Mouse (Mus musculus): Measurements from ENCODE around the gene Hsf2. TPM values are rescaled to one million over a fixed set of nuclear protein-coding genes. Genes with fewer than 3 reads are reported as not detected.
A peak's percentile ranks its signal among the peaks of the same experiment; 100 is the strongest.

Hsf2 gene
- polyA plus RNA-seq, 1 experiment from 2014 or later, result 22.4 TPM

DNA sequence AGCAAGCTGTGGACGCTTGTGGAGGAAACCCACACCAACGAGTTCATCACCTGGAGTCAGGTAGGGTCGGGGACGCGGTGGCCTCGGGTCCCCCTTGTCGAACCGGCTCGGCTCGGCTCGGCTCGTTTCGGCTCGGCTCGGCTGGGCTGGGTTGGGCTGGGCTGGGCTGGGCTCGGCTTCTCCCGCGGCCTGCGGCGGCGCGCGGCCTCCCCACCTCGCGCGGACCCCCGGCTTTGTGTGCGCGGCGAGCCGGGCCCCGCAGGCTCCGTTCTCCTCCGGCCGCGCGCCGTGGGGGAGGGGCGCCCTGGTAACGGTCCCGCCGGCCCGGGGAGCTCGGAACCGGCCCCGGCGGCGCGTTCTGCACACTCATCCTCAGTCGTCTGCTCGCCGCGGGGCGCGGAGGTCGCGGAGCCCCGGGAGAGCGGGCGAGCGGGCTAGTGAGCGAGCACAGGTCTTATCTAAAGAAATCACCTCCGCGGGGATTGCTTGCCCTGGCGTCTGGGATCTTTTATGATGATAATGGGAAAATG, 422 bp downstream of the Hsf2 start:
- WGBS, result under 1% methylated on average over 64 of the region's 65 CpGs
- peak overlapping the region; percentile 94 for H3K9ac ChIP-seq

DNA sequence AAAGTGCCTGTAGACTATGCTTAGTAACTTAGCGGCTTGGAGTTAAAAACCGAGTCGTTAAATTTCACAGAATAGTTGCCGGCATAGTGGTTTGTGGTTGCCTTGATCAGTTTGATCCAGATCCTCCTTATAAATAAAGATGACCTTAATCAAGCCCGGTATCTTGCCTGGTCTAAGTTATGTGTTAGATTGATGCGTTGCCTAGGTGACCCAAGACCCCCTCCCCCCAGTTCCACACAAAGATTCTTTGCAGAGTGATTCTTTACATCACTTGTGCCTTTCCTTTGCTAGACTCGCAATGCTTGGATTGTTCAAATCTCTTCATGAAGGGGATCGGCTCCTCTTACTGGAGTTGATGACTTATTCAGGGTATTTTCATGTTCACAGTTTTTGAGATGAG, 1.0 kb downstream of the Hsf2 start:
- 2% methylated on average over 8 of the region's 8 CpGs for WGBS
- Histone ChIP-seq H3K4me1 (no peaks in the 10 kb centered on the region; the same call in 1 of the 2 replicates), H3K27ac (no peak overlapping the region), H3K36me3 (no peaks in the 10 kb centered on the region), H3K4me2 (peak overlapping the region; percentile 46), H3K9ac (peak overlapping the region; percentile 94), H3K4me3 (peak overlapping the region; percentile 85), H3K27me3 (no peaks in the 10 kb centered on the region), H3K9me3 (no peaks in the 10 kb centered on the region)
- no peak for ATAC-seq (ENCODE audit: insufficient number of reproducible peaks, low FRiP score, low TSS enrichment, low read depth)

More for the DNA sequence above, 422 bp downstream of the Hsf2 start:
- Histone ChIP-seq H3K36me3 (no peaks in the 10 kb centered on the region), H3K4me2 (peak overlapping the region; percentile 46), H3K27ac (peak overlapping the region; percentile 97), H3K4me3 (peak overlapping the region; percentile 85), H3K9me3 (no peaks in the 10 kb centered on the region), H3K27me3 (no peaks in the 10 kb centered on the region), H3K4me1 (no peaks in the 10 kb centered on the region; the same call in 1 of the 2 replicates)
- peak; percentile 88 for ATAC-seq (ENCODE audit: insufficient number of reproducible peaks, low FRiP score, low TSS enrichment, low read depth)

DNA sequence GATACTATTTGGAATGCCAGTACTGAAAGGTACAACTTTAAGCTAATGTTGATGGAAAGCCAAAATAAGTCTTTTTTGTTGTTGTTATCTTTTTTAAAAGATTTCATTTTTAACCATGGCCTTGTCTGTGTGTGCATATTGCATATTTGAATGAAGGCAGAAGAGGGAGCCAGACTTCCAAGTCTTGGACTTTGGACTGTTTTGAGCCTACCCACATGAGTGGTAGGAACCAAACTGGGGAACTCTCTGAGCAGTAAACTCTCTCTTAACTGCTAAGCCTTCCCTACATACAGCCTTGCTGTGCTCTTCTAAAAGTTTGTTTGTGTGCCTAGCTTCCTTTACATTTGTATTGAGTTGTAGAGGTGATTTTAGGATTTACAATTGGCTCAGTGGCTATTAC, 2.4 kb downstream of the Hsf2 start:
- ATAC-seq (ENCODE audit: insufficient number of reproducible peaks, low FRiP score, low TSS enrichment, low read depth), result no peak
- Histone ChIP-seq H3K27me3 (no peaks in the 10 kb centered on the region), H3K27ac (no peak overlapping the region), H3K9me3 (no peaks in the 10 kb centered on the region), H3K36me3 (0 out of 2 replicates have a peak, but pooled peaks cover 3% of the 10 kb centered on the region), H3K4me3 (no peak overlapping the region), H3K9ac (no peak overlapping the region), H3K4me1 (no peaks in the 10 kb centered on the region; the same call in 1 of the 2 replicates), H3K4me2 (no peak overlapping the region)

DNA sequence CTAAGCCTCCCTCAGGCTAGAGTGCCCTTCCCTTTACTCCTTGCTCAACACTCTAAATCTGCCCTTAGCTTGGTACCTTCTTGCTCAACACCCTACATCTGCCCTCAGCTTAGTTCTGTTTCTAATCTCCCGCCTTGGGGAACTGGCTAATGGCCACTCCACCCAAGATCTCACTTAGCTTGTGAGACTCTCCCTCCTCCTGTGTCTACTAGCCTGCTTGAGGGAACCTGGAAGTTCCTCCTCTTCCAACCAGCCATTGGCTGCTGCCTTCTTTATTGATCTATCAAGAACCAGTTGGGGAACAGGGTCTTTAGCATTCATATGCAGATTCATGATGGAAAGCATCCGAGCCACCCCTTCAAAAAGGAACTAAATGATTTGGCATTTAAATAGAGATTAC, 5.9 kb downstream of the Hsf2 start:
- Histone ChIP-seq H3K9ac (no peak overlapping the region), H3K4me1 (no peaks in the 10 kb centered on the region; the same call in 1 of the 2 replicates), H3K27me3 (no peaks in the 10 kb centered on the region), H3K4me3 (no peak overlapping the region), H3K4me2 (no peak overlapping the region), H3K27ac (no peak overlapping the region), H3K9me3 (no peaks in the 10 kb centered on the region), H3K36me3 (0 out of 2 replicates have a peak, but pooled peaks cover 3% of the 10 kb centered on the region)
- ATAC-seq (ENCODE audit: insufficient number of reproducible peaks, low FRiP score, low TSS enrichment, low read depth), result no peak
- 84% methylated on average over 2 of the region's 2 CpGs for WGBS

DNA sequence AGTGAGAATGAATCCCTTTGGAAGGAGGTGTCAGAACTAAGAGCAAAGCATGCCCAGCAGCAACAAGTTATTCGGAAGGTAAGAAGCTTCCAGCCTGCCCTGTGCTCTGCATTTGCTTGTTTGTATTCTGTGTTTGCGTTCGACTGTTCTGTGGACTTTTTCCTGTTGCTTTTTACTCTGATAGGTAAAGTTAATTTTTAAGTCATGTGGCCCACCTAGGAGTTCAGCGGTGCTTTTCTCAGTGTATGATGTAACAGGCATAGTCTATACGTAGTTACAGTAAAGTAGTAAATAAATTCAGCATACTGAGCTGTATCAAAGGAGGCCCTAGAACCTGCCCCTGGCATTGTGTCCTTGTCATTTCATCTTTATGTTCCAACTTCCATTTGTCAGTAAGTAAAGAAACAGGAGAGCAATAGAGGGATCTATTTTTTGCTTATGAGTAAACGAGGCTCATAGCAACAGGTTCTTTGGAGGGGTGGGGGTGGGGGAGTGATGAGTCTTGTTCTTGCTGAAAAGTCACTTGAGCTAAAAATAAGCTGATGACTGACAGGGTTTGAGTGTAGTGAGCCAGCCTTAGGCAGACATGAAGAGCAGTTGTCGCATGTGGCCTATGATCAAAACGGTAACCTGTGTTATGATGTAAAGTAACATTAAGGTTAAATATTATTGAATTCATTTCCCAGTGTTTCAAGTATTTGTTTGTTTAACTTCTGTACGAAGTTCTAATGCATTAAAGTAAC, 13.4 kb downstream of the Hsf2 start:
- Histone ChIP-seq H3K27me3 (no peaks in the 10 kb centered on the region), H3K9ac (no peak overlapping the region), H3K27ac (no peak overlapping the region), H3K4me1 (no peaks in the 10 kb centered on the region), H3K36me3 (peaks cover 14% of the 10 kb centered on the region), H3K4me2 (no peak overlapping the region), H3K4me3 (no peak overlapping the region), H3K9me3 (no peaks in the 10 kb centered on the region)
- ATAC-seq (ENCODE audit: insufficient number of reproducible peaks, low FRiP score, low TSS enrichment, low read depth), result no peak
- WGBS, result 71% methylated on average over 9 of the region's 9 CpGs

DNA sequence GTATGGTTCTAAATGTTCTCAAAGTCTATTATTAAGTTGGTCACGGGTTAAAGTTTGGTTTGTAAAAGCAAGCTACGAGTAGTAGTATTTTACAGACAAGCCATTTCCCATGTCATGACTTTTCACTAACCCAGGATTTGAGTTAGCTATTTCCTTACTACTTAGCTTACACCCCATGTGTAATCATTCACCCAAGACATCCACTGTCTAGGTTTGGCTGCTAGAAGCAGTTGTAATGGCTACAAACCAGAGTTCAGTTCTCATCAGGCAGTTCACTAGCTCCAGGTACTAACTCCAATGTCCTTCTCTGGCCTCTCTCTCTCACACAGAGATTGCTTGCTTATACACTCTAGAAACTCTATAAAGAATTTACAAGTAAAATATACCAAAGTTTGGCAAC, 28.4 kb downstream of the Hsf2 start:
- ATAC-seq (ENCODE audit: insufficient number of reproducible peaks, low FRiP score, low TSS enrichment, low read depth), result no peak
- Histone ChIP-seq H3K9ac (no peak overlapping the region), H3K4me1 (no peaks in the 10 kb centered on the region), H3K27me3 (no peaks in the 10 kb centered on the region), H3K9me3 (no peaks in the 10 kb centered on the region), H3K36me3 (peaks cover 66% of the 10 kb centered on the region), H3K4me2 (no peak overlapping the region), H3K27ac (no peak overlapping the region), H3K4me3 (no peak overlapping the region)
- 92% methylated on average over 2 of the region's 2 CpGs for WGBS

DNA sequence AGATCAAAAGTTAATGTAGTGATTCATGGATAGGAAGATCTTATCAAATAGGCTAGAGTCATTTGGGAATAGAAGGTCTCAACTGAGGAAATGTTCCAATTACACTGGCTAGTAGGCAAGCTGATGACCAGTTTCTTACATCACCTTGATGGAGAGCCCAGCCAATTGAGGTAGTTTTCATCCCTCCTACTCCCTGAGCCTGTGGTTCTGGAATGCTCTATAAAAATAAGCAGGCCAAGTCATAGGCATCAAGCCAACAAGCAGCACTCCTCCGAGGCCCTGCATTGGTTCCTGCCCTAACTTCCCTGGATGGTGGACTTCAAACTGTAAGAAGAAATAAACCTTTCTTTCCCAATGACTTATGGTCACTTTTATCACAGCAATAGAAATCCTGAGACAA, 29.1 kb downstream of the Hsf2 start:
- H3K4me2 ChIP-seq, result no peak overlapping the region
- no peak for ATAC-seq (ENCODE audit: insufficient number of reproducible peaks, low FRiP score, low TSS enrichment, low read depth)
- no peak overlapping the region for H3K9ac ChIP-seq
- WGBS, result 37% methylated on average over 1 of the region's 1 CpGs
- H3K4me3 ChIP-seq, result no peak overlapping the region
- H3K9me3 ChIP-seq, result no peaks in the 10 kb centered on the region
- peaks cover 69% of the 10 kb centered on the region for H3K36me3 ChIP-seq
- H3K27me3 ChIP-seq, result no peaks in the 10 kb centered on the region
- no peak overlapping the region for H3K27ac ChIP-seq
- no peaks in the 10 kb centered on the region for H3K4me1 ChIP-seq

DNA sequence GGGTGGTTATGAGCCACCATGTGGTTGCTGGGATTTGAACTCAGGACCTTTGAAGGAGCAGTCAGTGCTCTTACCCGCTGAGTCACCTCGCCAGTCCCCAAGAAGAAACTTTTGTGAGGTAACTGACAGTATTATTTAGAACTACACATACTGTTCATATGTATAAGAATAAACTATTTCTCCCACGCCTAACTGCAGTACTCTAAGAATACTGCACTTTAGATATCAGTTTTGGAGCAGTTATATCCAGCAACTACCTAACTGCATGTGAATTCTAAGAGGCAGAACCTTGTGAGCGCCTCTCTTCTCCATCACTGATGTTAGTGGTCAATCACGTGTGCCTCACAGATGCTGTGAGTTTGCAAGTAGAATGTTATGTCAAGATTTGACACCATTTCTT, 40.3 kb downstream of the Hsf2 start:
- Histone ChIP-seq H3K9me3 (no peaks in the 10 kb centered on the region; the same call in 1 of the 2 replicates), H3K4me3 (no peak overlapping the region), H3K27me3 (no peaks in the 10 kb centered on the region), H3K27ac (no peak overlapping the region), H3K36me3 (peaks cover 40% of the 10 kb centered on the region), H3K4me2 (no peak overlapping the region), H3K9ac (no peak overlapping the region), H3K4me1 (peaks cover 10% of the 10 kb centered on the region; the same call in 1 of the 2 replicates)
- WGBS, result 93% methylated on average over 5 of the region's 5 CpGs
- no peak for ATAC-seq (ENCODE audit: insufficient number of reproducible peaks, low FRiP score, low TSS enrichment, low read depth)

DNA sequence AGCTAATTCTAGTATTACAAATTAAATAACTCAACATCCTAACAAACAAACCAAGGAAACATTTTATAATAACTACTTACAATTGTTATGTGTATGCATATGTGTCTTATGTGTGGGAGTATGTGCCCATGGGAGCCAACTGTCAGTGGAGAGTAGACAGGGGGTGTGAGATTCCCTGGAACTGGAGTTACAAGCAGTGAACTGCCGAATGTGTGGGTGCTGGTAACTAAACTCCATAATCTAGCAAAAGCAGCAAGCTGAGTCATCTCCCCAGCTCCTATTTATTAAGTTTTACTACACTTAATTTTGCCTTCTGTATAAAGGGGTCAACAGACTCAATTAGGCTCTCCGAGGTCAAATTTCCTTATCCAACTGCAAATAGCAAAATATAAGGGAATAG, 44.9 kb downstream of the Hsf2 start:
- no peaks in the 10 kb centered on the region for H3K9me3 ChIP-seq
- H3K27ac ChIP-seq, result no peak overlapping the region
- H3K4me2 ChIP-seq, result peak overlapping the region; percentile 48
- no peaks in the 10 kb centered on the region for H3K27me3 ChIP-seq
- peak overlapping the region; percentile 86 for H3K4me3 ChIP-seq
- no peak for ATAC-seq (ENCODE audit: insufficient number of reproducible peaks, low FRiP score, low TSS enrichment, low read depth)
- H3K4me1 ChIP-seq, result peaks cover 10% of the 10 kb centered on the region; the same call in 1 of the 2 replicates
- no peak overlapping the region for H3K9ac ChIP-seq
- H3K36me3 ChIP-seq, result peaks cover 15% of the 10 kb centered on the region
- WGBS, result 58% methylated on average over 2 of the region's 2 CpGs

DNA sequence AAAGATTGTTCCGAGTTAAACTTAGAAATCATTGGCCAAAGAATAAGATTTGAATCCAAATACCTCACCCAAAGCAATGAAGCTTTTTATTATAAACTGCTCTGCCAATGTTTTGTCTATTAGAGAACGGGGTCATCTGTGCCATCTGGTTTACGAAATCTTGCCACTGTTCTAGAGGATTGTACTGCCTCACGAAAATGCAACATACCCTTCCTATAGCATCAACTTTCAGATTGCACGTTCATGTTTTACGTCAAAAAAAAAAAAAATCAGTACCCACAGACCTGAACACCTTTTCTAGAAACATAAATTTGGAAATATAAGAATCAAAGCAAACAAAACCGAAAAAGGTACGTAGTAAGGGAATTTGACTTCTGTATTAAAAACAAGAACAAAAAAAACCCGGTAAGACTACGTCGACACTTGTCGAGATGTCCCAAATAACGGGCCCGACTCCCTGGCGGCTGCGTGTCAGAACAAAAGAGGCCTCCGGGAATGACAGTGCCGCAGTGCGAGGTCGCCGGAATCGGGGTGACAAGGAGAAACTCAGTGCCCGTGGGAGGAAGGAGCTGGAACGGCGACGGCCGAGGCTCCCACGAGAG, 45.5 kb downstream of the Hsf2 start:
- no peaks in the 10 kb centered on the region for H3K9me3 ChIP-seq
- peak overlapping the region; percentile 76 for H3K9ac ChIP-seq
- H3K36me3 ChIP-seq, result peaks cover 9% of the 10 kb centered on the region
- H3K4me3 ChIP-seq, result peak overlapping the region; percentile 86
- WGBS, result 3% methylated on average over 28 of the region's 28 CpGs
- H3K4me1 ChIP-seq, result peaks cover 10% of the 10 kb centered on the region; the same call in 1 of the 2 replicates
- peak overlapping the region; percentile 96 for H3K27ac ChIP-seq
- H3K27me3 ChIP-seq, result no peaks in the 10 kb centered on the region
- H3K4me2 ChIP-seq, result peak overlapping the region; percentile 48
- no peak for ATAC-seq (ENCODE audit: insufficient number of reproducible peaks, low FRiP score, low TSS enrichment, low read depth)

DNA sequence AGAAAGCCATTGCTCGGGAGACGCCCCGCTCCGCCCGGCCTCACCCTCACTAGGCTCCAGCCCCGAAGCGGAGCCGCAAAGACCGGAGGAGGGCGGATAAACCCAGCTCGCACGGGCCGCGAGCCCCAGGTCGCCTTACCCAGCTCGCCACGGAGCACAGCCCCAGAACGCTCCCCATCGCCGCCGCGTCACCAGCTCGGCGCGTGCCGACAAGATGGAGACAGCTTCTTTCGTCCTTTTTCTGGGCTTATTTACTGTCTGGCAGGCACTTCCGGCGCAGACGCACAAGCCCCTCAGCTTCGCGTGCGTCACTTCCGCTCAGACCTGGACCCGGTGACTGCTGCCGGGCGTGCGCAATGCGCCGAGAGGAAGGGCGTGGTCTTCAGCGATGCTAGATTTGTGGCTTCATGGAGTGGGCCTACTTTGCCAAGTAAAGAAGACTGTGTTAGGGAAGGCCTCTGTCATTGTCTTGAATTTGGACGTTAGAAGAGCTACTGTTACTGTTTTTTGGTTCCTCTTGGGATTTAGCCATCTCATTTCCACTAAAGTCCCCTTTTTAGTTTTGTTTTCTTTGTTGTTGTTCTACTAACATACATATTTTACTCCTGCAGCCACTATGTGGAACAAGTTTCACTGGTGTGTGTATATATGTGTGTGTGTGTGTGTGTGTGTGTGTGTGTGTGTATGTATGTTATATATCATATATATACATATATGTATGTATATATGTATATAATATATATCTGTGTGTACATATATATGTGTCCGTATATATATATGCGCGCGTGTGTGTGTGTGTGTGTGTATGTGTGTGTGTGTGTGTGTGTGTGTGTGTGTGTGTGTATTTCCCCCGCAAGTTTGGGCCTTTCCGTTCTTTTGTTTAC, 46.3 kb downstream of the Hsf2 start, which contains the start of gene Serinc1:
Serinc1 (minus strand) TSS at position 313 of the 884 bp plus-strand sequence.
- H3K9ac ChIP-seq, result peak within 1 kb of the TSS; percentile 76
- peaks cover 1% of the 10 kb centered on the region; the same call in 1 of the 2 replicates for H3K36me3 ChIP-seq
- 13% methylated on average over 49 of the region's 49 CpGs for WGBS
- peak within 1 kb of the TSS; percentile 96 for H3K27ac ChIP-seq
- no peaks in the 10 kb centered on the region for H3K27me3 ChIP-seq
- no peaks in the 10 kb centered on the region for H3K9me3 ChIP-seq
- H3K4me3 ChIP-seq, result peak within 1 kb of the TSS; percentile 86
- peak; percentile 96 for ATAC-seq (ENCODE audit: insufficient number of reproducible peaks, low FRiP score, low TSS enrichment, low read depth)
- H3K4me2 ChIP-seq, result peak within 1 kb of the TSS; percentile 48
- peaks cover 10% of the 10 kb centered on the region; the same call in 1 of the 2 replicates for H3K4me1 ChIP-seq

Data from limb, embryonic 15.5 days (tissue).